Mouse (Mus musculus) gastrocnemius, postnatal 25 days (tissue): Measurements from ENCODE around the gene Olfr668. TPM values are rescaled to one million over a fixed set of nuclear protein-coding genes. Genes with fewer than 3 reads are reported as not detected.
"Not testable (repeated sequence)": the region's sequence is repeated elsewhere in the genome, so short reads cannot be mapped to it uniquely, and the experiment has no call there.

Source experiments
- DNase-seq: peaks from one replicate; pipeline ENCODE4 v3.0.0; 2022
- long read RNA-seq, 2 experiments: library from polyadenylated mRNA; stranded (forward); transcript quantifications; one replicate each; pipeline ENCODE4 v2.0.0; 2021
- total RNA-seq, 2 experiments: library from RNA; stranded (reverse); gene quantifications; 1 replicate in 1 of 2; 2 replicates in 1 of 2; pipeline ENCODE4 v1.2.3; 2021

Gene Olfr668
- not detected for total RNA-seq
- long read RNA-seq, experiment 1, result 0 reads
- long read RNA-seq, experiment 2, result 0 reads

DNA sequence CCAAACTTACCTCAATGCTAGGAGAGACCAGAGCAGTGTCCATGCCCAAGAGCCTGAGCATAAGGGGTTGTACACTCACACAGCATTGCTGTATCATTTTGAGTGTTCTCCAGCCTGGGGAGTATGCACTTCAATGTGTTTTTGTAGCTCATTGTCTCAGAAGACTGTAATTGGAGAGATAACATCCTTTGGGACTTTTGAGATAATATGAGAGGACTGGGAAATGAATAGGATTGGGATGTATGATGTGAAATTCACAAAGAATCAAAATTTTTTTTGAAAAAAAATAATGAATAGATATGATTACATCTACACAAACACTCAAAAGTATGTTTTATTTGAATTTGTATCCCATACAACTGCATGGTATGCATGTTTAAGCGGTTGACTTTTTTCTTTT lies at the start of gene Olfr668:
Olfr668 (minus strand) TSS at position 101 of the 400 bp plus-strand sequence.
- DNase-seq, result no peak

DNA sequence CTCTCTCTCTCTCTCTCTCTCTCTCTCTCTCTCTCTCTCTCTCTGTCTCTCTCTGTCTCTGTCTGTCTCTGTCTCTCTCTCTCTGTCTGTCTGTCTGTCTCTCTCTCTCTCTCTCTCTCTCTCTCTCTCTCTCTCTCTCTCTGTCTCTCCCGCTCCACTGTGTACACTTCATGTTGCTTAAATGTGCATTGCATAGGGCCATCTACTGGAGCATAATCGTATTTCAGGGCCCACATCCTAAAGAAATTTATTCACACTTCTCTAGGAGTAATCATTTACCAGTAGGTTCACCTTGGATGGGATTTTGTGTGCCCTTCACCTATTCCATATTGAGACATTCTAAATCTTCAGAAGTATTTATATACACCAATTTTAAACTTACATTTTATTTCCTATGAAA lies 44.6 kb upstream of the Olfr668 start:
- not testable (repeated sequence) for DNase-seq

DNA sequence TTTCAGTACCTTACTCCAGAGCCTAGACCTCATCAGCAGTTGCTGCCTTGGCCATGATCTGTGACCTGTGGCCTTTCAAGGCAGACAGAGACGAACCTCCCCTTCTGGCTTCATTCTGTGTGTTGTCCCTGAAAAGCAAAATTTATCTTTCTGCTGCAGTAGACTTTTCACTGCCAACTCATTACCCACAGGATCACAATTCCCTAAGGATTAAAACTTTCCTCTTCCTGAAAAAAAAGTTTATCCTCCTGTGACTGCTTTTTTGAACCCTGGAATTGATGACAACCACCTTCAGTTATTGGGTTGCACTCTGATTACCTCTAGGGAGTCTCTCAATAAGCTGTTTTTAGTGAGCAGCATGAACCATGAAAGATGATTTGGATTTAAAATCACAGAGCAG lies 34.7 kb upstream of the Olfr668 start, which contains the start of gene Olfr670:
Olfr670 (minus strand) TSS at position 101 of the 400 bp plus-strand sequence.
- no peak for DNase-seq

DNA sequence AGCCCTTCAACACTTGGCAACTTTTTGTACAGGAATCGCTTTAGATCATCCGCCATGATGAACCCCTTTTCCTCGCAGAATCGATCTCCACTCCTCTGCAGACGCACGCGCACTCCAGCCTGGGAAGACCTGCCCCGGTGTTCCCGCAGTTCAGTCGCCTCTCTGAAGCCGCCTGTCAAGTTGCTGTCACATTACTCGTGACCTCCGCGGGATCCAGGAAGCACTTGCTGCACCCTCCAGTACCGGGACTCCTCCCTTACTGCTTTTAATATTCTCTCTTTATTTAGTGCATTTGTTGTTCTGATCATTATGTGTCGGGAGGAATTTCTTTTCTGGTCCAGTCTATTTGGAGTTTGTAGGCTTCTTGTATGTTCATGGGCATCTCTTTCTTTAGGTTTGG lies 22.4 kb upstream of the Olfr668 start:
- DNase-seq, result not testable (repeated sequence)

DNA sequence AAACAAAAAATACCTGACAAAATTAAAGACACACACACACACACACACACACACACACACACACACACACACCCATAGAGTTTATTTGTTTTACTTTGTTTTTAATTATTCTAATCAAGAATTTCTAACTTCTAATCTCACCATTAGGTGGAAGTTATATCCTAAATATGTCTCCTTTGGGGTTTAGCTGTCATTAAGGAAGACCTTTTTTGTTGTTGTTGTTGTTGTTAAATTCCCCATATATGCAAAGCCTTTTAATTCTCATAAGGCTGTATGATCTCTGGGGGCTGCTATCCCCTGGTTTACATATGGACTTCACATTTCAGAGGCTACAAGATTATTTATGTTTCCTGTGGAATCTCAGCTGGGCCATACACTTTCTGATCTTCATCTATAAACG lies 6.1 kb upstream of the Olfr668 start, which contains the start of gene Olfr669:
Olfr669 (plus strand) TSS at position 301 of the 400 bp plus-strand sequence.
- no peak for DNase-seq

DNA sequence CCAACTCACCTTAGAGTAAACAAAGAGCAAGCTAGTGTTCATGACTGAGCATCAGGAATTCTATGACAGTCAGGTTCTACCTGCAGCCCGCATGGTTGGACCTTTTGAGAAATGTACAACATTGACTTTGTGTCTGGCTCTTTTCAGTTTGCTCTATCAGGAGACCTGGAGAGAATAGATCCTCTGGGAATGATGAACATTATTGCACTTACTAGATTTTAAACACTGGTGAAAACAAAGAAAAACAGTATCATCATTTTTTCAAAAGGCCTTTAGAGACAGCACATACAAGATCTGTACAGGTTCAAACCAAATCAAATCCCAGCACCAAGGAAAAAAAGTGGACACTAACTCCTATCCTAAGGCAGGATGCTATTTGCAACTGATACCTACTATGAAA lies 6.5 kb downstream of the Olfr668 start, which contains the start of gene Olfr667:
Olfr667 (minus strand) TSS at position 101 of the 400 bp plus-strand sequence.
- no peak for DNase-seq

DNA sequence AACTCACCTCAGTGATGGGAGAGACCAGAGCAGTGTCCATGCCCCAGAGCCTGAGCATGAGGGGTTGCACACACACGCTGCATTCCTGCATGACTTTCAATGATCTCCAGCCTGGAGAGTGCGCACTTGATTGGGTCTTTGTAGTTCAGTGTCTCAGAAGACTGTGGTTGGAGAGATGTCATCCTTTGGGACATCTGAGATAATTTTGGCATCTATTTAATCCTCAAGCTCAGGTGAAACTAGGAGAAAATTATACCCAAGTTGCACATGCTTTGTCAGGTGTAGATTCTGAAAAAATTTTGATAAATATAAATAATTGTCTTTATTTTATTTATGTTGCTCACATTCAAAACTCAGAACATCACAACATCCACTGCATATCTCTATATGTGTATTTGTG lies 32.0 kb downstream of the Olfr668 start, which contains the start of gene Olfr666:
Olfr666 (minus strand) TSS at position 101 of the 400 bp plus-strand sequence.
- DNase-seq, result no peak

DNA sequence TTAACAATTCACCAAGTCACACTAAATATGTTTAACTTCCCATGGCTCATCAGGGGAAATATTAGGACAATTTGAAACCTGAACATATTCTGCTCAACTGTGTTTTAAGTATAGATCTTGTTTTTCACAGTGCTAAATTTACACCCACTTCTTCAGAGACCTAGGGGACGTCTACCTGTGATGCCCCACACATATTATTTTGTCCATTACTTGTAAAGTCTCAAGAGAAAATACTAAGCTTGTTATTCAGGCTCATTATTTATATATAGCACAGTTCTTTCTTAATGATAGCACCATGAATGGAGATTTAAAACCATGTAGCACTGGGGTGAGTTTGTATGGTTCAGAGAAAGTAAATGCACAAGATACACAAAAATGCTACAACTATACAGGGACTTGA lies 50.1 kb downstream of the Olfr668 start, which contains the start of gene Olfr665:
Olfr665 (plus strand) TSS at position 301 of the 400 bp plus-strand sequence.
- DNase-seq, result no peak

Other genes starting within 250 kb of the Olfr668 start
- gene Olfr661, start 241.6 kb downstream of the Olfr668 start, total RNA-seq, result not detected
- not detected for gene Usp17le, start 150.6 kb downstream of the Olfr668 start, total RNA-seq
- gene Usp17lb, start 85.5 kb downstream of the Olfr668 start, total RNA-seq, result not detected
- gene Usp17la, start 71.0 kb downstream of the Olfr668 start, total RNA-seq, result not detected
- not detected for gene Olfr665, start 50.0 kb downstream of the Olfr668 start, total RNA-seq
- gene Olfr666, start 32.1 kb downstream of the Olfr668 start, total RNA-seq, result not detected
- not detected for gene Olfr667, start 6.6 kb downstream of the Olfr668 start, total RNA-seq
- not detected for gene Olfr669, start 6.2 kb upstream of the Olfr668 start, total RNA-seq
- not detected for gene Olfr670, start 34.6 kb upstream of the Olfr668 start, total RNA-seq
- not detected for gene Olfr671, start 51.1 kb upstream of the Olfr668 start, total RNA-seq
- gene Olfr672, start 74.0 kb upstream of the Olfr668 start, total RNA-seq, result not detected
- gene Olfr675, start 100.4 kb upstream of the Olfr668 start, total RNA-seq, result not detected
- not detected for gene Olfr676, start 104.6 kb upstream of the Olfr668 start, total RNA-seq
- not detected for gene Olfr677, start 123.3 kb upstream of the Olfr668 start, total RNA-seq
- gene Olfr678, start 136.4 kb upstream of the Olfr668 start, total RNA-seq, result not detected
- not detected for gene Olfr679, start 153.1 kb upstream of the Olfr668 start, total RNA-seq
- not detected for gene Olfr680-ps1, start 164.8 kb upstream of the Olfr668 start, total RNA-seq
- gene Olfr681, start 188.8 kb upstream of the Olfr668 start, total RNA-seq, result not detected
- not detected for gene Olfr683, start 219.0 kb upstream of the Olfr668 start, total RNA-seq
- not detected for gene Olfr684, start 235.6 kb upstream of the Olfr668 start, total RNA-seq